Mouse (Mus musculus) forebrain, postnatal 0 days (tissue): Measurements from ENCODE around the gene Casp8. TPM values are rescaled to one million over a fixed set of nuclear protein-coding genes. Genes with fewer than 3 reads are reported as not detected.

ENCODE experiments used
- ATAC-seq: fragments of 200-750 bp; cut with Nextera tagmentation; 2 replicates; pipeline ENCODE4 v1.8.0; 2017; ENCODE audit warnings: mild to moderate bottlenecking, moderate library complexity
- DNase-seq: peaks from one replicate; pipeline ENCODE4 v3.0.0-alpha.2; 2015
- H3K27ac ChIP-seq: fragments of 300-500 bp; sonication (generic); 2 replicates; pipeline ENCODE4 v1.5.1; 2014; ENCODE audit warnings: low read depth, mild to moderate bottlenecking, antibody characterized with exemption, low read length, moderate library complexity, mixed read lengths
- H3K27me3 ChIP-seq: fragments of 300-500 bp; sonication (generic); 2 replicates; pipeline ENCODE4 v1.6.1; 2014; ENCODE audit warnings: mild to moderate bottlenecking, low read length, mixed read lengths; ENCODE audit not compliant: insufficient read depth
- H3K36me3 ChIP-seq: fragments of 300-500 bp; sonication (generic); 2 replicates; pipeline ENCODE4 v1.6.1; 2014; ENCODE audit warnings: mild to moderate bottlenecking, moderate library complexity; ENCODE audit not compliant: insufficient read depth
- H3K4me1 ChIP-seq: fragments of 300-500 bp; sonication (generic); 2 replicates; pipeline ENCODE4 v1.6.1; 2014; ENCODE audit warnings: antibody characterized with exemption; ENCODE audit not compliant: insufficient read depth
- H3K4me2 ChIP-seq: fragments of 300-500 bp; sonication (generic); 2 replicates; pipeline ENCODE4 v1.6.1; 2014; ENCODE audit warnings: low read depth, mild to moderate bottlenecking, moderate library complexity
- H3K4me3 ChIP-seq: fragments of 300-500 bp; sonication (generic); 2 replicates; pipeline ENCODE4 v1.5.1; 2014; ENCODE audit warnings: low read depth, low read length, mixed read lengths
- H3K9ac ChIP-seq: fragments of 300-500 bp; sonication (generic); 2 replicates; pipeline ENCODE4 v1.6.1; 2014; ENCODE audit warnings: mild to moderate bottlenecking
- H3K9me3 ChIP-seq: fragments of 300-500 bp; sonication (generic); 2 replicates; pipeline ENCODE4 v1.6.1; 2016; ENCODE audit warnings: low read length
- CTCF ChIP-seq: sonication (generic); IDR thresholded peaks from 2 replicates; pipeline ENCODE4 v1.5.1; 2016; ENCODE audit warnings: antibody characterized with exemption, control low read depth, low read depth
- WGBS: fragments of 180-500 bp; shearing (Covaris S2); extraction: QIAGEN DNeasy Blood & Tissue Kit; methylation state at CpG from one replicate; pipeline ENCODE4 v1.1.7; 2014; 5-methylcytosine and 5-hydroxymethylcytosine counted together
- polyA plus RNA-seq: library from polyadenylated mRNA; unstranded; fragments of >200 nt; fragmentation: Nextera tagmentation; extraction: Ambion mirVana; gene quantifications from 2 replicates; pipeline ENCODE4 v1.2.1, GENCODE M21; 2015
- total RNA-seq: library from RNA; depleted of rRNA; stranded (reverse); fragments of >200 nt; gene quantifications from 2 replicates; pipeline ENCODE4 v1.2.3, GENCODE M21; 2014

Casp8 gene
- total and polyA plus RNA-seq, 2 experiments from 2014 or later, result 3.3 to 5.4 TPM

DNA sequence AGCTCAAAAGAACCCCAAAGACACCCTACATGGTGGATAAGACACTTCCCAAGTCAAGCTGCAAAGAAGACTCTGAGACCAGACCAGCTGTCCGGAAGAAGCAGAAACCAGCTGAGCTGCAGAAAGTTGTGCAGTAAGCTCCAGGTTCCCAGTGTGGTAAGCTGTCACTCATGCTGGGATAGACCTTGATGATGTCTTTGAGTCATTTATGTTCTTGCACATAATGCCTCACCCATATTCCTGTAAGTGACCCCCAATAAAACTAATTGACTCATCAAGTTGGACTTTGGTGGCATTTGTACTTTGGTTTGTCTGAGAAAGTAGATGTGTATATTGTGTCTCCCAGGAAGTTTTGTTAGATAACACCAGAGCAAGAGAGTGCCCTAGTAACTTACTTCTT is 17.6 kb upstream of the Casp8 start:
- H3K36me3 ChIP-seq, result no peaks in the 10 kb centered on the region
- TF ChIP-seq CTCF, result no peak
- ATAC-seq (no peak), DNase-seq (no peak)
- no peak overlapping the region for H3K4me3 ChIP-seq
- no peaks in the 10 kb centered on the region for H3K27me3 ChIP-seq
- no peak overlapping the region for H3K9ac ChIP-seq
- 96% methylated on average over 1 of the region's 1 CpGs for WGBS
- no peaks in the 10 kb centered on the region for H3K9me3 ChIP-seq
- no peaks in the 10 kb centered on the region for H3K4me1 ChIP-seq
- H3K4me2 ChIP-seq, result no peak overlapping the region
- H3K27ac ChIP-seq, result no peak overlapping the region

DNA sequence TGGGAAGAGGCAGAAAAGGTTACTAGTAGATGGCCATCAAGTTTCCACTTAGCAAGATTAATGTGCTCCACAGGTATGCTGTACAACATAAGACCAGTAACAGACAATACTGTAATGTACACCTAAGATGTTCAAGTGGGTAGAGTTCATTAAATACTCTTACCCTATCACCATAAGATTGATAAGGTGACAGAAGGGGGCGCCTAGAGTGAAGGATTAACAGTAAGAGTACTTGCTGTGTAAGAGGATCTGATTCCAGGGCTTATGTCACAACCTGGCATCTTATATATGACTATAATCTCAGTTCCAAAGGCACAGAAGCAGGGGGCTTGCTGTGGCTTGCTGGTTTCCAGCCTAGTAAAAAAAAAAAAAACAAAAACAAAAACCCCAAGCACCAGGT is 16.9 kb upstream of the Casp8 start:
- H3K36me3 ChIP-seq, result no peaks in the 10 kb centered on the region
- no peaks in the 10 kb centered on the region for H3K27me3 ChIP-seq
- TF ChIP-seq CTCF, result no peak
- H3K27ac ChIP-seq, result no peak overlapping the region
- H3K4me2 ChIP-seq, result no peak overlapping the region
- no peaks in the 10 kb centered on the region for H3K4me1 ChIP-seq
- no peak overlapping the region for H3K9ac ChIP-seq
- ATAC-seq, result no peak
- no peak overlapping the region for H3K4me3 ChIP-seq
- no peaks in the 10 kb centered on the region for H3K9me3 ChIP-seq
- 31% methylated on average over 1 of the region's 1 CpGs for WGBS
- DNase-seq, result no peak

DNA sequence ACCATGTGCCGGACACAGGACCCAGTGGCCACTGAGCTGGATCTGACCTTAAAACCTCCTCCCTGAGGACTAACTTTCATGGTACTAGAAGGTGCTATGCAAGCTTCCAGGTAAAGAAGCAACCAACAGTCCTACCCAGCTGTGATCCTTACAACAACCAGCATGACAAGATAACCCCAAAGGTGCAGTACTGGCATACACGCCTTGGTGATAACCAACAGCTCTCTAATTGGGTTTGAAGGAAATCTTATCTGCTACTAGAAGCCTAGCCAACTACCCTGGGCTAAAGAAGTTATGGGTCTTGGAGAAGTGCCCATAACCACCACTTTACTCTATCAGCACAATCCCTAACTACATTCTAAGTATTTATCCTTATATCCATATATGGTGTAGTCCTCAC is 8.9 kb upstream of the Casp8 start:
- no peaks in the 10 kb centered on the region for H3K27me3 ChIP-seq
- H3K4me2 ChIP-seq, result no peak overlapping the region
- H3K4me1 ChIP-seq, result no peaks in the 10 kb centered on the region
- no peak overlapping the region for H3K27ac ChIP-seq
- H3K4me3 ChIP-seq, result no peak overlapping the region
- no peaks in the 10 kb centered on the region for H3K36me3 ChIP-seq
- no peak overlapping the region for H3K9ac ChIP-seq
- H3K9me3 ChIP-seq, result no peaks in the 10 kb centered on the region
- no peak for TF ChIP-seq CTCF
- 99% methylated on average over 2 of the region's 2 CpGs for WGBS
- ATAC-seq, result no peak
- DNase-seq, result no peak

DNA sequence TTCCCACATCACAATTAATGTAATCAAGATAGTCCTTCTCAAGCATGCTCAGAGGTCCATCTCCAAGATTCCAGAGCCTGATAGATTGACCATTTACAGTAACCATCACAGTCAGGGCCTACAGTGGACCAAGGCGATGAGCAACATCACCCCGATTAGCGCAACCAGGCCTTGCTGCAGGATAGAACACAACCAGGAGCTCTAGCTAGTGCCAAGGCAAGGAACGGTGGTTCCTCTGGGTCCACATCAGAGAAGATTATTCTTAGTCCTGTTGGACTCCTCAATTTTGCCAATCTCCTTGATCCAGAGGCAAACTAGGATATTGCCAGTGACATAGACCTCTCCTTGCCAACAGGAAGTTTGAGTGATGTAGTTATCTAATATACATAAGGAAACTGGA is 6.8 kb upstream of the Casp8 start:
- Histone ChIP-seq H3K36me3 (no peaks in the 10 kb centered on the region), H3K9ac (no peak overlapping the region), H3K4me3 (no peak overlapping the region), H3K9me3 (no peaks in the 10 kb centered on the region), H3K4me1 (no peaks in the 10 kb centered on the region), H3K27me3 (no peaks in the 10 kb centered on the region), H3K27ac (no peak overlapping the region), H3K4me2 (no peak overlapping the region)
- no peak for DNase-seq
- WGBS, result 98% methylated on average over 4 of the region's 4 CpGs
- no peak for ATAC-seq
- TF ChIP-seq CTCF, result no peak

DNA sequence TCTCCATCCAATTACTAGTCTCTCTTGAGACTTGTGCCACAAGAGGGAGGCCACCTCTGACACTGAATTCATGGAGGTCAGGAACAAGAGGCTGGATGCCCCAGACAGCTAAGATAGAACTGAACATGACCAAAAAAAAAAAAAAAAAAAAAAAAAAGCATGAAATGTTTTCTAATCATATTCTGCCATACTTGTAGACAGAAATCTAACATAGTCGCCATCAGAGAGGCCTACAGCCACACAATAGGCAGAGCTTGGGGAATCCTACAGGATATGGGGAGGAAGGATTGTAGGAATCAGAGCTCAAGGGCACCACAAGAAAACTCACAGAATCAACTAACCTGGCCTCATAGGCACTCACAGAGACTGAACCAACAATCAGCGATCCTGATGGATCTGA is 469 bp upstream of the Casp8 start:
- Histone ChIP-seq H3K9me3 (no peaks in the 10 kb centered on the region), H3K36me3 (no peaks in the 10 kb centered on the region), H3K4me3 (no peak overlapping the region), H3K27me3 (no peaks in the 10 kb centered on the region), H3K27ac (no peak overlapping the region), H3K4me2 (no peak overlapping the region), H3K4me1 (no peaks in the 10 kb centered on the region), H3K9ac (no peak overlapping the region)
- no peak for TF ChIP-seq CTCF
- ATAC-seq (no peak), DNase-seq (no peak)
- WGBS, result 59% methylated on average over 2 of the region's 2 CpGs

DNA sequence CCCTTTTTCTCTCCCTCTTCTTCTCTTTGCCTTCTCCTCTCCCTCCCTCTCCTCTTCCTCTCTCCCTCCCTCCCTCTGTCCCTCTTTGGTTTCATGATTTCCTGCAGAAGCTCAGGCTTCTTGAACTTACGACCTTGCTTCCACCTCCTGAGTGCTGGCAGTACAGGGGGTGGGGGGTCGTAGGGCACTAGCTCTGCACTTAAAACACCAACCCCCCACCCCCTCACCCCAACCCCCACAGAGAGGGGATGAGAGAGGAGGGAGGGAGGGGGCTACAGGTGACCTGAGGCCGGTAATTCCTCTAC is 837 bp downstream of the Casp8 start:
- H3K4me3 ChIP-seq, result peak overlapping the region; percentile 38
- no peak overlapping the region; the same call in 1 of the 2 replicates for H3K9ac ChIP-seq
- TF ChIP-seq CTCF, result no peak
- H3K4me2 ChIP-seq, result peak overlapping the region; percentile 70
- ATAC-seq (no peak), DNase-seq (no peak)
- no peak overlapping the region for H3K27ac ChIP-seq
- no peaks in the 10 kb centered on the region for H3K36me3 ChIP-seq
- no peaks in the 10 kb centered on the region for H3K4me1 ChIP-seq
- 8% methylated on average over 3 of the region's 3 CpGs for WGBS
- no peaks in the 10 kb centered on the region for H3K27me3 ChIP-seq
- H3K9me3 ChIP-seq, result no peaks in the 10 kb centered on the region

DNA sequence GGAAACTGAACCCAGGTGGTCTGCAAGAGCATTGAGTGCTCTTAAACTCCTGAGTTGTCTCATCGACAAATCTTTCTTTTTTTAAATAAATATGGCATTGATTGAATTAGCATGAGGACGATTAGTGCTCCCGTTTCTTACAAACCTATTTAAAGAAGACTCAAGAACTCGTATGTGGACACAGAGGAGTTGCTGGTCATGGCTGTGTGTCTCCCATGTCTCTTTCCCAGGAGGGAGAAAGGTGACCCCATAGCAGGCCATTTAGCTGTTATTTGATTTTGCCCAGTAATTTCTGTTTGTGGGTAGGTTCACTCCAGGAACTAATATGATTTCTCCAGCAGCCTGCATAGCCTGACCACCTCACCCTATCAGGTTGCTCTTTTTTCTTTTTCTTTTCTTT is 1.7 kb downstream of the Casp8 start:
- DNase-seq, result no peak

DNA sequence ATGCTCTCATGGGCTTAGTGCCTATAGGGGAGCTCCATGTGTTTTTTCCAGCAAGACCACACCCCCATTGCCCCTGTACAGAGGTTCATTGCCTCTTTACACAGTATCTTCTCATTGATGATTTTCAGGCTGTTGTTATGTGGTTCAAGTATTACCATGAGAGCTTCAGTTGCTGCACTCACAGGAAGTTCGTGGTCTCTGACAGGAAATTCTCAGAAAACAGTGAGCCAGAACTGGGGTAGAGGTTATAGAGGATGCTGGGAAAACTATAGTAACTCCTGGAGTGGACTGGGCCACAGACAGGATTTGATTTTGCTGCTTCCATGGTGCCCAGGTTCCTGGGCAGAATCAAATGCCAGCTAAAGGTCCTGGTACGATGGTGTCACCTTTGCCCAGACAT is 2.2 kb downstream of the Casp8 start:
- Histone ChIP-seq H3K4me3 (no peak overlapping the region), H3K36me3 (no peaks in the 10 kb centered on the region), H3K27ac (no peak overlapping the region), H3K9me3 (no peaks in the 10 kb centered on the region), H3K9ac (no peak overlapping the region), H3K4me1 (no peaks in the 10 kb centered on the region), H3K4me2 (no peak overlapping the region), H3K27me3 (no peaks in the 10 kb centered on the region)
- DNase-seq (no peak), ATAC-seq (no peak)
- WGBS, result 87% methylated on average over 2 of the region's 2 CpGs
- TF ChIP-seq CTCF, result no peak

More for the DNA sequence above, 1.7 kb downstream of the Casp8 start:
- H3K4me1 ChIP-seq, result no peaks in the 10 kb centered on the region
- no peak for TF ChIP-seq CTCF
- WGBS, result 82% methylated on average over 4 of the region's 4 CpGs
- H3K9me3 ChIP-seq, result no peaks in the 10 kb centered on the region
- no peak for ATAC-seq
- no peaks in the 10 kb centered on the region for H3K36me3 ChIP-seq
- H3K9ac ChIP-seq, result no peak overlapping the region
- H3K4me2 ChIP-seq, result no peak overlapping the region
- H3K27me3 ChIP-seq, result no peaks in the 10 kb centered on the region
- H3K27ac ChIP-seq, result no peak overlapping the region
- H3K4me3 ChIP-seq, result no peak overlapping the region
